Mouse (Mus musculus): ENCODE data around the gene Selenof.
"Not testable (repeated sequence)": the region's sequence is repeated elsewhere in the genome, so short reads cannot be mapped to it uniquely, and the experiment has no call there.

The Selenof gene

DNA sequence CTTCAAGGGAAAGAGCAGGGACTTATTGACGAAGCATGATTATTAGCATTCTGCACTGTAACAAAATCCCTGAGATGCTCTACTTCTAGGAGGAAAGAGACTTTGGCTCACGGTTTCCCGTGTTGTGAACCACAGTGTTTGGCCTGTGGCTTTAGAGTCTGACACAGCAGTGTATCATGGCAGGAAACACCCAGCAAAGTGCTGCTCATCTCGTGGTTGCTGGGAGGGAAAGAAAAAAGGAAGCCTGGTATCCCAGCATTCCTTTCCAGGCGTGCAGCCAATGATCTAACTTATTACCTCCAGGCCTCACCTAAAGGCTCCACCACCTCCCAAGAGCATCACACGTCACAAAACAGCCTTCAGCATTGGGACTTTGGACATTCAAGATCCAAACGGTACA is 32.7 kb downstream of the Selenof start:
- DNase-seq (ENCODE audit: low spot score) = no peak

DNA sequence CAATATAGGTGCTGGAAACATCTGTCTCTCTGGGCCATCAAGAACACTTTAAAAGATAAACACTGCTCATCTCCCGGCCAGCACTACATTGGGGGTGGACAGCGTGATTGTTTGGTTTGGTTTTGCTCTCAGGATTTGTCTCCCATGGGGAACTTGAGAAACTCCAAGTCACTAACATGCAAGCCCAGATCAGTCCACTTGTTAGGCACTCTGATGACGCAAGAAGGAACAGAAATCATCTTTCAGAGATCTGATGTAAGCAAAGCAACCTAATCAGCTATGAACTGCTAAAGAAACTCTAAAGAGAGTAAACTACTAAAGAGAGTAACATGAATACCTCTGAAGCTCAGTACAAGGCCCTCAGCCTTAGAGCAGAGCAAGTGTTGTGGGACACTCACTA is 33.5 kb downstream of the Selenof start:
- DNase-seq (ENCODE audit: low spot score) = no peak

GRCm38 (mm10) chr3:144604205-144604604 is 34.1 kb downstream of the Selenof start:
- no peak for DNase-seq (ENCODE audit: low spot score)

DNA sequence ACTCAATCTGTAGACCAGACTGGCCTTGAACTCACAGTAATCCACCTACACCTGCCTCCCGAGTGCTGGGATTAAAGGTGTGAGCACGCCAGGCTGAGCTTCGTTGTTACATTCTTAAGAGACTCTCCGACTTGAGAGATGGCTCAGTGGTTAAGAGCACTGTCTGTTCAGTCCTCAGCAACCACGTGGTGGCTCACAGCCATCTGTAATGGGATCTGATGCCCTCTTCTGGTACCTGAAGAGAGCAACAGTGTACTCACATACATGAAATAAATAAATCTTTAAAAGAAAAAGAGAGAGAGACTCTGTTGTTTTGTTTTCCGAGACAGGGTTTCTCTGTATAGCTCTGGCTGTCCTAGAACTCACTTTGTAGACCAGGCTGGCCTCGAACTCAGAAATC is 35.7 kb downstream of the Selenof start:
- DNase-seq (ENCODE audit: low spot score) = not testable (repeated sequence)

- no peak for DNase-seq (ENCODE audit: low spot score)
Observed at GRCm38 (mm10) chr3:144606449-144606848, 36.3 kb downstream of the Selenof start.

GRCm38 (mm10) chr3:144608090-144608489 is 38.0 kb downstream of the Selenof start:
- no peak for DNase-seq (ENCODE audit: low spot score)

DNA sequence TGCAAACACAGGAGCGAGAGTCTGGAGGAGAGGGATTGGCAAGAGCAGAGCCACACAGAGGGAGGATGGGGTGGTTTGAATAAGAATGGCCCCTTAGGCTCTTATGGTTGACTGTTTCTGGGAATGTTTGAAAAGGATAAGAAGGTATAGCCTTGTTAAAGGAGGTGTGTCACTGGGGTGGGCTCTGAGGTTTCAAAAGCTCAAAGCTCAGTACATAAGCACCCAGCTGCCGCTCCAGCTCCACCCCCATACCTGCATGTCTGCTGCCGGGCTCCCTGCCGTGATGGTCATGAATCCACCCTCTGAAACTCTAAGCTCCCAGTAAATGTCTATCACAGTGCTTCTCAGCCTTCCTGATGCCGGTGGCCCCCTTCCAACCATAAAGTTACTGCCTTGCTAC is 40.7 kb downstream of the Selenof start:
- DNase-seq (ENCODE audit: low spot score) = no peak

DNA sequence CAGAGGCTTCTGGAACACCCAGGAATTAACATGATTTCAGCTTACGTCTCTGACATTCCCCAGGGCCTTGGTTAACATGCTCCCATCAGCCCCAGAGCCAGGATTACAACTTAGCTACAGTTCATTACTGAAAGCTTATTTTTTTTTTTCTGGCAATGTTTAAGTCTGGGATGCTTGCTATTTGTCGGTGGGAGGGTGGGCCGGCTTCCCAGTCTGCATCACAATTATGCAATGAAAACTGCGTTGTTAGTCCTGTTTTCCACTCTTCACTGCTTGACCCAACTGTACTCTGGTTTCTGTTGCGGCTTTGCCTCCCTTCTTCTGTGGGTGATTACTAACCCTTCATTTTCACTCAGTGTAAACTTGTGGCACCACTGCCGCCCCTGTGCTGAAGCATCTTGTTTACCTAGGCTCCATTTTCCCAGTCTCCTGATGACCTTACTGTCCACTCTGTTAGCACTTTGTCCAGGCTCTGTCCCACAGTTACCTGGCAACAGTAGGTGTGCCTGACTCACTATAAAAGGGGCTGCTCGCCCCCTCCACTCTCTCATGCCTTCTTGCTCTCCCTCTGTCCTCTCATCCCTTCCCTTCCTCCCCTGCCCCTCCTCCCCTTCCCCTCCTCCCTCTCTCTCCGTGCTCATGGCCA is 41.6 kb downstream of the Selenof start:
- DNase-seq (ENCODE audit: low spot score) = peak; percentile 42

DNA sequence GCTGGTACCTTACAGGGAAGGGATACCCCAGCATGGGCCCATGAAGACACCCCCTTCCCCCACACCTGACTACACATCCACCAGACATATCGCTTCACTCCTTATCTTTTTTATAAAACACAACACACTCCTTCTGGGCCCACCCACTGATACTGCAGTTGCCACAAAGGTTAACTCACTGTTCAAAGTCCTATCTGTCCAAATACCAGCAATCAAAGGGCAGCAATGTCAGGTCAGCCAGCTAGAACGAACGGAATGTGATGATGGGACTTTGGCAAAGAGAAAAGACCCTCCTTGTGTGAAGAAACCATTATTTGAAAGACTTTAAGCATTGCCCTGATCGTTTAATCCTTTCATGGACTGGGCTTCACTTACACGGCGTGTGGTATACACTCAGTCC is 42.3 kb downstream of the Selenof start:
- no peak for DNase-seq (ENCODE audit: low spot score)

DNA sequence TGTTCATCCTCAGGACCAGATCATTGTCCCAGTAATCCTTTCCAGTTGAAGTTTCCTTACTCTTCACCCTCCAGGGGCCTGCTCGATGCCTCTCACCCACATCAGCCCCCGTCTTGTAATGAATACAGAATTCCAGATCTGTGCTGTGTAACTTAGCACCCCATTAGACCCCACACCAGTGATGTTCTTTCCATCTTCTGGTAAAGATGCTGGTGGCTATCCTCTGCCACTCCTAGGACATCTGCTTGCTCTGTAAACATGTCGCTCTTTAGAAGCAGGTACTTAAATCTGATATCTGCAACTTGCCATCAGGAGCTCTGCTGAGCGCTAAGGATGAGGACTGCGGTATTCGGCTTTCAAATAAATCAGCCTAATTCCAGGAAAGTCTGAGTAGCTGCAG is 44.2 kb downstream of the Selenof start:
- DNase-seq (ENCODE audit: low spot score) = no peak

GRCm38 (mm10) chr3:144614698-144615097 is 44.6 kb downstream of the Selenof start:
- DNase-seq (ENCODE audit: low spot score) = no peak

GRCm38 (mm10) chr3:144615459-144615858 is 45.4 kb downstream of the Selenof start:
- no peak for DNase-seq (ENCODE audit: low spot score)

DNA sequence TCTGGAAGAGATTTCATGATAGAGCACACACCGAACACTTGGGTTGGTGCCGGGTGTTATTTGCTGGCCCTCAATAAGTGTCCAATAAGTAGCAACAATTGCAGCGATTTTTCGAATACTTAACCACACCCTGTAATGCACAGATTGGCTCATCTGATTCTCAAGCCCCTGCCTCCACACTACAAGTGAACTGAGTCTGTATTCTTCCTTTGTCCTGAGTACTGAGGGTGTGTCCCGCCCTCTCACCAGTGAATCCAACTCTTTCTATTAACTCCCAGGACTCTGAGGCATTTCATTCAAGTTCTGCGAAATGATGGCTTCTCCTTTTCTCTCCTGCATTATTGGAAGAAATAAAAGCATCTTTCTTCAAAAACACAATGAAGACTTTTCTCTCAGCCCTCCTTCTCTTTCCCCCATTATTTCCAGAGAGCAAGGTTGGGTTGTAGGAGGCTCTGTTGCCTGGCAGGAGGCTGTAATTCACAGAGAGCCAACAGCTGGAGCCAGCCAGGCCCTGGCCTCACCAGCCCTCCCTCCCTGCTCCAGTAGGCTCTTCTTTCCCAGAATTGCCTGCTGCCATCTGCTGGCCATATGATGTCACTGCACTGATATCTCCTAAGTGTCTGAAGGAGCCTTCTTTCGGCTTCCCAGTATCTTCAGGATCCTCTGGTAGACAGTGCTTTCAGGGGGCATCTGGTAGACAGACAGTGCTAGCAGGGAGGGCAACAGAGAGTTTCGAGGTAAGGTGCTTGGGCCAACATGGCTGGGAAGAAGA is 46.7 kb downstream of the Selenof start:
- DNase-seq (ENCODE audit: low spot score) = peak; percentile 86

GRCm38 (mm10) chr3:144617633-144618180 is 47.6 kb downstream of the Selenof start:
- DNase-seq (ENCODE audit: low spot score) = no peak

GRCm38 (mm10) chr3:144622930-144623612 is 53.0 kb downstream of the Selenof start:
- DNase-seq (ENCODE audit: low spot score) = no peak

DNA sequence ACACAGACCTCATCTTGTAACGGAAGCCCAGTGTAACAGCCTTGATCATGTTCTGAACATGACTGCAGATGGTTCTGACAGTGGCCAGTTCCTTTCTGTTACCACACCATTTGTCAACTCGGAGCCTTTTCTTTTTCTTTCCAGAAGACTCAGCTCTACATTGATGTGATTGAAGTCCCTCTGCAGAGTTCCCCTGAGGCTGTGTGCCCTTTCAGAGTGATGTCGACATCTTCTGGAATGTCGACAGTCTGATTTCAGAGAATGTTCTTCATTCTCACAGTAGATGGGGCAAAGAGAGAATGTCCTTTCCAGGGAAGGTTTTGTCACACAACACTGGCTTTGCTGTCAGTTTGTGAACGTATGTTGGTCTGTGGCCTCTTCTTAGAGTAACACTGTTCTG is 55.6 kb downstream of the Selenof start:
- no peak for DNase-seq (ENCODE audit: low spot score)

GRCm38 (mm10) chr3:144628005-144628914 is 58.2 kb downstream of the Selenof start:
- no peak for DNase-seq (ENCODE audit: low spot score)

DNA sequence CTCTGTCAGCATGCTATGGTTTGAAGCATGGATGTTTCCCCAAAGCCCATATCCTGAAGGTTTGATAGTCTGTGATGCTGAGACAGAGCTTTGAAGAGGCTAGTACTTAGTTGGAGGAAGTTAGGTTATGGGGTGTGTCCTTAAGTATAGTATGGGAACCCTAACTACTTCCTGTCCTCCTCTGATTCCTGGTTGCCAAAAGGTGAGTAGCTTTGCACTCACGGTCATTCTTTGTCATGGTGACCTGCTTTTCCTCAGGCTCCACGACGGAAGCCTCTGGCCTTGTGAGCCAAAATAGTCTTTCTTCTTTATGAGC is 58.8 kb downstream of the Selenof start:
- DNase-seq (ENCODE audit: low spot score) = no peak

GRCm38 (mm10) chr3:144635236-144635635 is 65.1 kb downstream of the Selenof start:
- no peak for DNase-seq (ENCODE audit: low spot score)

DNA sequence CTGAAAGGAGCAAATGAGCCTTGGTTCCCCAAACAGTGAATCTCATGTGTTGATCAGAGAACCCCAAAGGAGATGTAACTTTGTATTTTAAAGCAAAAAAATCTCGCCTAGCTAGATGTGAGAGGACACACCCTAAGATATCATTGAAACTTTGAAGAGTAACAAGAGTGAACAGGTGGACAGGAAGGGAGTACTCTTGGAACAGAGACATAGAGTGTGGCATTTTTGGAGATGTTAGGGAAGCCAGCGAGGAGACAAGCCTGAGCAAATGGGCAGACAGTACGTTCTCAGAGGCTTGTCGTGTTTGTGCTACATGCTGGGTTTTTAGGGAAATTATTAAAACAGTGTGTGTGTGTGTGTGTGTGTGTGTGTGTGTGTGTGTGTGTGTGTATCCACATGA is 68.0 kb downstream of the Selenof start:
- DNase-seq (ENCODE audit: low spot score) = no peak

GRCm38 (mm10) chr3:144639387-144639786 is 69.3 kb downstream of the Selenof start:
- DNase-seq (ENCODE audit: low spot score) = no peak

DNA sequence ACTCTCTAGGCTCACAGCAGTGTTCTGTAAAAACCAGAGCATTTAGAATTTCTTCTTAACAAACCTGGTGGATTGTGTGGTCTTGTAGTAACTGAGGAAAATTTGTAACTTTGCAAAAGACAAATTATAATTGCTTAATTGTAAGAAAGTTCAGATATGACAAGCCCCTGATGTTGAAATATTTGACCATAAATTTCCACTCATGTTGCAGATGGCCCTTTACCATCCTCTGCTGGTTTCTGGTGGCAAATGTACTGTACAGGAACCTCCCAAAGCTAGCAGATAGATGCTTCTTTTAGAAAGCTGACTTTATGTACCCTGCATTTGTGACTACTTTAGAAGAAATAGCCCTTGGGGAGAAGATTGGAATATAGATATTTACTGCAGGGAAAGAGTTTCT is 69.9 kb downstream of the Selenof start:
- DNase-seq (ENCODE audit: low spot score) = no peak

Data from urinary bladder, postnatal 14 days (tissue).